Mouse (Mus musculus) thymus, postnatal 10 days (tissue): ENCODE results near the gene Dennd4b.
"Not testable (repeated sequence)": the region's sequence is repeated elsewhere in the genome, so short reads cannot be mapped to it uniquely, and the experiment has no call there.

Experiments
- DNase-seq, 2 experiments: peaks; one replicate each; pipeline ENCODE4 v3.0.0; 2021; ENCODE audit warnings: low spot score in 2 of 2

Dennd4b gene

DNA sequence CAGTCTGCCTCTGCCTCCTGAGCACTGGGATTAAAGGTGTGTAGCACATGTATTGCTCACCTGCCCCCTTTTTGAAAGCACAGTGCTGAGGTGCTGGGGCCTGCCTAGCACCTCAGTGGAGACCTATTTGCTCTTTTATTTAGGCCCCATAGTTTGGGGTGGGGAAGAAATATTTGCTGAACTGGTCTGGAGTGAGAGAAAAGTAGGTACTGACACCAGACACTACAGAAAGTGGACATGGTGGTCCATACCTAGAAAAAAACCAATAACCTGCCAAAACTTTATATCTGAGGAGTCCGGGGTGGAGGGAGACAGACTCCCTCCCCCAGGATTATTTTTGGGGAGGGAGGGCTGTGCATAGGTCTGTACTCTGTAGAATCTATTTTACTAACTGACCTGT is 11.8 kb upstream of the Dennd4b start:
- DNase-seq: not testable (repeated sequence)

DNA sequence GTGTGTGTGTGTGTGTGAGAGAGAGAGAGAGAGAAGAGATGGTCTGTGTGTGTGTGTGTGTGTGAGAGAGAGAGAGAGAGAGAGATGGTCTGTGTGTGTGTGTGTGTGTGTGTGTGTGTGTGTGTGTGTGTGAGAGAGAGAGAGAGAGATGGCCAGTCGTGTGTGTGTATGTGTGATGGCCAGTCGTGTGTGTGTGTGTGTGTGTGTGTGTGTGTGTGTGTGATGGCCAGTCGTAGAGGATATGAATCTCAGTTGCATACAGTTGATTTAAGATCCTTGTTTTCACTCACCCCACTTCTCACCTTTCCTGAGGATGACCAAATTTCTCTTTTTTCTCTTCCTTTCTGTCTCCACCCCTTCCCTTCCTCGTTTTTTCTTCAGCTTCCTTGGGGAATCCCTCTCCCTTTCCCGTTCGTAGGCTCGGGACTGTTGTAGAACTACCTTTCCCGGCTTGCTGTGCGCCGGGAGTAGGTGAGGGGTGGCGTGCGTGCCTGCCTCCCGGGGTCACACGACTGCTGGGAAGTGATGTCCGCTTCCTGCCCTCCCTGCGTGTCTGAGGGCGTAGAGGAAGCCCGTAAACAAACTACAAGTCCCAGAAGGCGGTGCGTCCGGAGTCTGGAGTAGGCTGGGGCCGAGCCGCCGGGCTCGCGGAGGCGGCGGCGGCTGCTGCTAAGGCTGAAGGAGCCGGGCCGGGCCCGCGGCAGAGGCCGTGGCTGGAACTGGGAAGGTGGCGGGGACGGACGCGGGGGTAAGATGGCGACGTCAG is 11.1 kb upstream of the Dennd4b start, which contains the start of gene Crtc2:
TSS of gene Crtc2 (plus strand) at position 511 of the 766 bp plus-strand sequence.
- DNase-seq: peak; percentile 88 to 89

DNA sequence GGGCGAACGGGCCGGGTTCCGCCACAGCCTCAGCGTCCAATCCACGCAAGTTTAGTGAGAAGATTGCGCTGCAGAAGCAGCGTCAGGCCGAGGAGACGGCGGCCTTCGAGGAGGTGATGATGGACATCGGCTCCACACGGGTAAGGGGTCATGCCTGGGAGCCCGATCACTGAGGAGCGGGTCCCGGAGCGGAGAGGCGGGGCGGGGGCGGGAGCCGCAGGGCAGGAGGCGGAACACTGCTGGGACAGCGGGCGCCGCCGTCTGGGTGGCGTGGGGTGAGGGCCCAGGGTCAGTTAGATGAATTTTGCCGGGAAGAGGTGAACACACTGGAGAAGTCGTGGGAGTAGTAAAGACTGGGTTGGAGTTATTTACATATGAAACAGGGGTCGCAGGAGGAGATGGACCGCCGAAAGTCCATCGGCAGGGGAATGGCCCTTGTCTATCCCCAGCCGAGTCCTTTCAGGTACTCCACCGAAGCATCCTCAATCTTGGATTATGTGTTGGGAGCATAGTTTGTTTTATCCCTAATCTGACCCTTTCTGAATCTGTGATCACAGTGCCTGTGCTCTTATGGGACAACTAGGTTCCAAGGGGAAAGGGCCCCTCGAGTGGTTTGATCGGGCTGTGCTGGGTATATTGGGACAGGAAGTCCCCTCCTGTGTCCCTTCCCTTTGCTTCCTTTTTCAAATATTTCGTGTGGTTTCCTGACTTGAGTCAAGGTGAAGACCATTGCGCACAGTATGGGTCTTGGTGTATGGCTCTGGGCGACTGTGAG is 10.4 kb upstream of the Dennd4b start:
- peak in 1 of 2 experiments; percentile 22 for DNase-seq

DNA sequence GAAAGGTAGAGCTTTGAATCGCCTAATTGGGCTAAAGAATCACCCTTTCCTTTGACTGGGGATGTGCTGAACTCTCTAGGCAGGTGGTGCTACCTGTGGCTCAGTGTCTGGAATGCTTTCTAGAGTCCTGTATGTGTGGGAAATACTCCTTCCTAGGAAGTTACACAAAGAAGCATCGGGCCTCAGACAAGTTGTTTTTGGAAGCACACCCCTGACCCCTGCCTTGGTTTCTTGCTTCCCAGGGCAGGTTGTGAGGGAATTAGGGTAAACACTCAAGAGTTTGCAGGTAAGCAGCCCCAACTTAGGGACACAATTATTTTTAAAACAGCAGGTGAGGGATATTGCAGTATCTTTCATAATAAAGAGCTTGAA is 9.8 kb upstream of the Dennd4b start:
- DNase-seq: no peak

DNA sequence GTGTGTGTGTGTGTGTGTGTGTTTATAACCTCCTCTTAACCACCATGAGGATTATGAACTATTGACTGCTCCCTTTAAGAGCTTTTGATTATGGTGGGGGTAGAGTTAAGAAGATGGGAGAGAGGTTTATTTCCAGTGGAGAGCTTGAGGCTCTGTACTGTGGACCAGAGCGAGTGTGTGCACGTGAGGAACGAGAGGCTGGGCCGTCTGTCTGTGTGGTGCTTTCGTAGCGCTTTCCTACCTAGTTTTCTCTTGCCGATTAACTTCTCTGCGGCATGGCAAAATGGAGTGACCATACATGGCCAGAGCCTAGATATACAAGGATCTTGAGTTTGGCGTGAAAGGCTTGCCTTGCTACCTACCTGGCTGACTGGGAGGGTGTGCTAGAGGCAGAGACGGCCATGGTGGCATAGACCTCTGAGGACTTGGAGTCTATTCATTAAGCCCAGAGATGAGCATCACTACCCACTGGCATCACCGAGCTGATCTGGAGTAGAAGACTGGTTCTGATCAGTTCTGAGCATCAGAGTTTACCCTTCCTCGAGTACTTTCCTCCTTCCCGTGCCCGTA is 9.1 kb upstream of the Dennd4b start:
- DNase-seq: no peak

DNA sequence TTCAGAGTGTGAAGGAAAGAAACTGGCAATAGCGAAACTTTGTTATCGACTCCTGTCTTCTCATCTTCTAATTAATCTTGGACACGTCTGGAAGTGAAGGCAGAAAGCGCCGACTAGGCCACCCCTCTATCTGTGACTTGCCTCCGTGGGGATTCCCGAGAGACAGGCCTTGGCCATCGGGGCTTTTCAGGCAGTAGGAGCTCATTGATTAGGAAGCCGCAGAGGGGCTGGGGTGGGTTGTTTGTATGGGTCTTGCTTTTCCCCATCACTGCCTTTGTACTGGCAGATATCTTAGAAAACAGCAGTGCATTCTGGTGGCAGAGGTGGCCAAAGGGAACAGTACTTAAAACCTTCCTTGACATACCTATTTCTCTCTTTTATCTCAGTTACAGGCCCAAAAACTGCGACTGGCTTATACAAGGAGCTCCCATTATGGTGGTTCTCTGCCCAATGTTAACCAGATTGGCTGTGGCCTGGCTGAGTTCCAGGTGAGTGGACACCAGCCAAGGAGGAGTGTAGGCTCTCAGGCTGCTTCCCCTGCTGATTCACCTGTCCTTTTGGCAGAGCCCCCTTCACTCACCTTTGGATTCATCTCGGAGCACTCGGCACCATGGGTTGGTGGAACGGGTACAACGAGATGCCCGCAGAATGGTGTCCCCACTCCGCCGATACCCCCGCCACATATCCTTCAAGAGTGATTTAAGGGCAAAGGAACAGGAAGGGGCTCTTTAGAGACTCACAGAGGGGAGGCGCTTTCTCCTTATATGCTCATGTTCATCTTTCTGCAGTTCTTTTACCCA is 8.1 kb upstream of the Dennd4b start:
- DNase-seq: no peak

DNA sequence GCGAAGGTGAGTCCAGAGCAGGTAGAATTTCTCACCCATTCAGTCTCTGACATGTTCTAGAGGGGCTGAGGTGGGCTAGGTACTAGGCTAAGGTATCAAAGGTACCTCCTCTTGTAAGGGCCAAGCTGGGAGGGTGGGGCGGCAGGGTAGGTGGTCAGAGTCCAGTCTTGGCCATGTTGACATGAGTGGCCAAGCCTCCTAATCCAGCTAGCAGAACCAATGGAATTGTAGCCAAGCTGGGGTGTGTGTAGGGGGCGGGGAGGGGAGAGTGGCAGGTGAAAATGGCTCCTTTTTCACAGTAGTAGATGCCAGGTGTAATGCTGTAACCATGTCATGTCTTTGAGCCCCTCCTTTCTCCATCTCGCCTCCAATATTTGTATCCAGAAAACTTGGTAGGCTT is 6.5 kb upstream of the Dennd4b start:
- DNase-seq: no peak

DNA sequence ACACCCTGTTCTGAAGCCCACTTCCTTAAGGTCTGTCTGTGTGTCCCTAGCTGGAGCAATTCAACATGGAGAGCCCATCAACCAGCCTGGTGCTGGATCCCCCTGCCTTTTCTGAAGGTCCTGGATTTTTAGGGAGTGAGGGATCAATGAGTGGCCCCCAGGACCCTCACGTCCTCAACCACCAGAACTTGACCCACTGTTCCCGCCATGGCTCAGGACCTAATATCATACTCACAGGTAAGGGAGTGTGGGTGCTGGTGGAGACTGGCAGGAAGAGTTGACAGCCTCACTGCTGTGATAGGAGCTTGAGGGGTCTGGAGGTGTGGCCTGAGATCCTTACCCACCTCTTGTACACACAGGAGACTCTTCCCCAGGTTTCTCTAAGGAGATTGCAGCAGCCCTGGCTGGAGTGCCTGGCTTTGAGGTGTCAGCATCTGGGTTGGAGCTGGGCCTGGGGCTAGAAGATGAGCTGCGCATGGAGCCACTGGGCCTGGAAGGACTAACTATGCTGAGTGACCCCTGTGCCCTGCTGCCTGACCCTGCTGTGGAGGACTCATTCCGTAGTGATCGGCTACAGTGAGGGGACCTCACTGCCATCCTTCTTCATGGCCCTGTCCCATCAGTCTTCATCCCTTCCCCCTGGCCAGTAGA is 1.7 kb upstream of the Dennd4b start:
- no peak for DNase-seq

DNA sequence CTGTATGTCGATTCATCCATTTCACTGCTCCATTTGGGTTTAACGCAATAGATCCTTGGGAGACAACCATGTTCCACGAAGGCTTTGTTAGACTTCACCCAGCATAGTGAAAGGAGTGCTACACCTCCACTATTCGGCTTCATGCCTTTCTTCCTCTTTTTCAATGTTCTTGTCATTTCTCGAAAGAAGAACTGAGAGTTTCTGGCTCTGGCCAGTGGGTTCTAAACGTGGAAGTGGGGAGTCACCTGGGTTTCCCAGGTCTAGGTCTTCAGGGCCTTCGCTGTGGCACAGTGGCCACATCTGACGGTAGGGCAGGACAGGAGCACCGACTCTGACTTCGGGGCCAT is 325 bp upstream of the Dennd4b start:
- no peak for DNase-seq

DNA sequence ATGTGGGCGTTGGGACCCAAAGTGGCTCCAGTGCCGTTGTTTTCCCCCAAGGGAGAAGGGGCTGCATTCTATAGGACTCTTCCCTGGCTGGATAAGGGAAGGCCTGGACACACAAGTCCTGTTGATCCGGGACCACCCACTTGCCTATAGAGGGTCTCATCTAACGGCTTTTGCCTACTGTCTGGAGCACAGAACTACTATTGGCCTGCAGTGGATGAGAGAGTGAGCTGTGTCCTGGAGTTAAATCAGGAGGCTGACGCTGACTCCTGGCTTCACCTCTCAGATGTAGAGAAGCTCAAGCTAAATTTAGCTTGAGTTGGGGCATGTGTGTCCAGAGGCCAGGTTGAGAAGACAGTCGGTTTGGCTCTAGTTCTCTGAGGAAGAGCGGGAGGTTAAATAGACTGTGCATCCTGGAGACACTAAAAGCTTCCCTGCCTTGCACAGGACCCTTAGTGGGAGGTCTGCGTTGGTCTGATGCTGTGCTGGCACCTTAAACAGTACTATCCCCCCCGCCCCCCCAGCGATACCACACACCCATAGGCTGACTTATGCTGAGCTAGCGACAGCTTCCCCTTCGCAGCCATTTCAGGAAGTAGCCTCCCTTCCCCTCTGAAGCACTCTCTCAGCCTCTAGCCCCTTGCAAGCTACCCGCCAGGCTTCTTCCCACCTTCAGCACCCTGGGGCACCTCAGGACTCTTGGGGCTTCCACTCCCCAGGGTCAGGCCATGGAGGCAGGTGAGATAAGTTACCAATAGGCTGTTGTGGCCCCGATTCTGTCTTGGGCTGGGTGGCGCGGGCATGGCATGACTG is 1.2 kb downstream of the Dennd4b start:
- peak; percentile 46 to 52 for DNase-seq

DNA sequence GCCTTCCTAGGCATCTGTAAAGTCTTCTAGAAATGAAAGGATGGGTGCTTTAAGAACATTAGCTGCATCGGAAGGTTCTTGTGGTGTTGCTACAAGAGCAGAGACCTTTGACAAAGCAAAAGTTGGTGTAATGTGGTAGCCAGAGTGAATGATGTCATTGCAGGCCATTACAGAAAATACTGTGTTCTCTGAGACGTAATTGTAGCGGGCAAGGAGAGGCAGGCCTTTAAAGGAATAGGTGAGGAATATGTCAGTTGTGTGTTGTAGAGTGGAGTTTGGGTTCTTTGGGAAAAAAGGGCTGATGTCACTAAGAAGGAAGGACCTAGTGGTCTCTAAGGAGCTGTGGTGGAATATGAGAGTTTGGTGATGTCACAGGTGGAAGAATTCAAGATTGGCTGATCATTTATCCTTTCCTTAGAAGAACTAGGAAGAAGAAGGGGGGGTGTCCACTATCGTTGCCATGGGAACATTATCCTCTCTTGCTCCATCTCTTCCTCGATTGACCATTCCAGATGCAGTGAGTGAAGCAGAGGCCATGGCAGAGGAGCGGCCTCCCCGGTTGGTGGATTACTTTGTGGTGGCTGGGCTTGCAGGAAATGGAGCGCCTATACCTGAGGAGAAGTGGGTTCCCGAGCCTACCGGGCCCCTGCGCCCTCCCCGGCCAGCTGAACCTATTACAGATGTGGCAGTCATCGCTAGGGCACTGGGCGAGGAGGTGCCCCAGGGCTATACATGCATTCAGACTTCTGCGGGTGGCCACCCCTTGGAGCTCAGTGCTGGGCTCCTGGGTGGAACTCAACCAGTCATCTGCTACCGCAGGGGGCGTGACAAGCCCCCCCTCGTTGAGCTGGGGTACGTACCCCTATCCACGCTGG is 2.2 kb downstream of the Dennd4b start:
- DNase-seq: peak; percentile 32 to 35

DNA sequence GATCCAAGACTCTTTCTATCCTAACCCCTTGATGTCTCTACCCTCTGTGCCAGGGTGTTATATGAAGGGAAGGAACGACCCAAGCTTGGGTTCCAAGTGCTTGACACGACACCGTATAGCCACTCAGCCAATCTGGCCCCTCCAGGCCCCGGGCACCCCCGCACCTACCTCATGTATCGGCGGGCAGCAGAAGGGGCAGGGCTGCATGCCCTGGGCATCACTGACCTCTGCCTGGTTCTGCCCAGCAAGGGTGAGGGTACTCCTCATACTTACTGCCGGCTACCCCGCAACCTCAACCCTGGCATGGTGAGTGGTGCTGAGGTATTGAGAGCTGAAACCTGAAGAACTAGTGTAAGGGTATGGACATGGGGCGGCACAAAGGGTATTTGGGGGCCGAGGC is 3.2 kb downstream of the Dennd4b start:
- DNase-seq: no peak

DNA sequence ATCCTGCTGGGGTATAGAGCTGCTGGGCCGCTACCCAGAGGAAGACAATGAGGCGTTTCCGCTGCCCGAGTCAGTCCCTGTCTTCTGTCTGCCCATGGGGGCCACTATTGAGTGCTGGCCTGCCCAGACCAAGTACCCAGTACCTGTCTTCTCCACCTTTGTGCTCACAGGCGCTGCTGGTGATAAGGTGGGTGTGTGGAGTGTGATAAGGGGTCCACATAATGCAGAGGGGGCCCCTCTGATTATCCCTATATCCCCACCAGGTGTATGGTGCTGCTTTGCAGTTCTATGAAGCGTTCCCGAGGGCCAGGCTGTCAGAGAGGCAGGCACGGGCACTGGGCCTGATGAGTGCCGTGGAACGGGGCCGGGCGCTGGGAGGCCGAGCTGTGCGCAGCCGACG is 4.0 kb downstream of the Dennd4b start:
- DNase-seq: no peak

DNA sequence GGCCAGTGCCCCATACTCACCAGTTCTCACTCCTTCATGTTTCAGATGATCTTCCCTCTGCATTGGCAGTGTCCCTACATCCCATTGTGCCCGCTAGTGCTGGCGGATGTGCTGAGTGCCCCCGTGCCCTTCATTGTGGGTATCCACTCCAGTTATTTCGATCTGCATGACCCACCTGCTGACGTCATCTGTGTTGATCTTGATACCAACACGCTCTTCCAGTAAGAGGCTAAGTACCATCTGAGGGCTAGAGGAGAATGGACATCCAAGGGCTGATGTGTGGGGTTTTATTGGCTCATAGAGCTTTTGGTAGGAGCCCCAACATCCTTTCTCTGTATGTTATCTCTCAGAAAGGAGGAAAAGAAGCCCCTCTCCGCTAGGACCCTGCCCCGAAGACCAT is 5.8 kb downstream of the Dennd4b start:
- no peak for DNase-seq

DNA sequence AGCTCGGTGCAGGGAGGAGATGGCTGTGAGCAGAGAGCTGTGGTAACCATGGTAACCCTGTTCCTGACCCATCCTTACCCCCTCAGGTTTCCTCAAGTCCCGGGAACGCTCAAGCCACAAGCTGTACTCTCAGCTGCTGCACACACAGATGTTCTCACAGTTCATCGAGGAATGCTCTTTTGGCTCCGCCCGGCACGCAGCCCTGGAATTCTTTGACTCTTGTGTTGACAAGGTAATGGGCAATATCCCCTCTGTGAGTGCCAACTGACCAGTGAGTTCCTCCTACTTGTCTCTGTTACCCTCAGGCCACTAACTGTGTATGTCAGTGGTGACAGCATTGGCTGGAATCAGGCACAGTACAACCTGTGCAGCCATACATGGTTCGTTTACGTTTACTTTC is 7.2 kb downstream of the Dennd4b start:
- no peak for DNase-seq

DNA sequence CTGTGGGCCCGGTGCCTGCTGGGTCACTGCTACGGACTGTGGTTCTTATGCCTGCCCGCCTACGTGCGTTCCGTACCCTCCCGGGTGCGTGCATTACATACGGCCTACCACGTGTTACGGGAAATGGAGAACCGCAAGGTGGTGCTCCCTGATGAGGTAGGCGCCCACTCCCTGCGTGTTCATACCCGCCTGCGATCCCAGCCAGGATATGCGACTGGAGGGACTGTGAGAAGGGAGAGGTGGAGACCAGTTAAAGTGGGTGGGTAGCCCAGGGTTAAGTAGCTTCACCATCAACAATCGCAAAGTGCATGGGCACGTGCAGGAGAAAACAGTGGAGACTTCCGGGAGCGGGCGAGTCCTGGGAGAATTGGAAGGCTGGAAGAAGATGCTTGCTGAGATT is 8.9 kb downstream of the Dennd4b start:
- no peak for DNase-seq

DNA sequence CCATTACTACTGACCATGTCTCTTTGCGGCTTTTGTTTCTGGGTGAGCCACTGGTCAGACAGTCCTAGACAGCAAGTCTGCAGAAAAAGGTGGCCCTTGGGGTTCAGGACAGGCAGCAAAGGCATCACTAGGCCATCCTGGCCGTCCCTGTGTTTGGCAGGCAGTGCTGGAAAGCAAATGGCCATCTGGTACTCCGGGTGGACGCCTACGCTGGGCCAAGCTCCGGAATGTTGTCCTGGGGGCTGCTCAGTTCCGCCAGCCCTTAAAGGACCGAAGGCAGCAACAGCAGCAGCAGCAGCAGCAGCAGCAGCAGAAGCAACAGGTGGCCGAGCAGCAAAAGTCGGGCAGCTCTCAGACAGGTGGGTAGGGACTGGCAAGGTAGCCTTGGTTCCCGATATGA is 10.3 kb downstream of the Dennd4b start:
- no peak for DNase-seq

DNA sequence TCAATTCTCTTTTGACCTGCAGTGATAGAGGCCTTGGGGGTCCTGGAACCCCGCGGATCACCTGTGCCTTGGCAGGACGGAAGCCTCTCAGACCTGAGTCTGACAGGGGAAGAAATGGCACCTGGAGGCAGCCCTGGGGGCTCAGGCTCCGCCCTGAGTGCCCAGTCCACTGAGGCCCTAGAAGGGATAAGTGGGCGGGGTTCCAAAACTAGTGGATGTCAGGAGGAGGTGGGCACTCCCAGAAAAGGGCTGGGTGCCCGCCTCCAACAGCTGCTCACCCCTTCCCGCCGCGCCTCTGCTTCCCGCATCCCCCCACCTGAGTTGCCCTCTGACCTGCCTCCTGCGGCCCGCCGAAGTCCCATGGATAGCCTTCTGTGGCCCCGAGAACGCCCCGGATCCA is 11.9 kb downstream of the Dennd4b start:
- DNase-seq: no peak

DNA sequence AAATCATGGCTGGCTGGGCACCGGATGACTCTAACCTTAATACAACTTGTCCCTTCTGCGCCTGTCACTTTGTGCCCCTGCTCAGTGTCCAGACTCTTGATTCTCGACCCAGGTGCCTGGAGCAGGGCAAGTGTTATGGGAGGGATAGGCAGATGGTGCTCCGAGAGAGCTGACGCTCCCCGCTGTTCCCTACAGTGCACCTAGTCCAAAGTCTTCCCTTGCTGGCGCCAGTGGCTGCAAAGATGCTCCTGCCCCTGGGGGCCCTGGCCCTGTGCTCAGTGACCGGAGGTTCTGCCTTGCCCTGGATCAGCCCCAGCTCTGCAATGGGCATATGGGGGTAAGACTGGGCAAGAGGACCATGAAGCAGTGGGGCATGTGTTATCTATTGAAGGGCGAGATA is 12.8 kb downstream of the Dennd4b start:
- no peak for DNase-seq

DNA sequence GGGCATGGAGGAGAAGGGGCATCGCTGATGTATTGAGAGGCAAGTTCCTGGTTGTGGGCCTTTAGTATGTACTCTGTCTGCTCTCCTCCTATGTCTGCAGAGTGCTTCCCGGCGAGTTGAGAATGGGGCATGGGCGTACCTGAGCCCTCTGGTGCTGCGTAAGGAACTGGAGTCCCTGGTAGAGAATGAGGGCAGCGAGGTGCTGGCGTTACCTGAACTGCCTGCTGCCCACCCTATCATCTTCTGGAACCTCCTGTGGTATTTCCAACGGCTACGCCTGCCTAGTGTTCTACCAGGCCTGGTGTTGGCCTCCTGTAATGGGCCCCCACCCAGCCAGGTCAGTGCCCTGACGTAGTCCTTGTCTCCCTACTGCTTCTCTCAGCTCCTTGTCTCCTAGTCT is 13.2 kb downstream of the Dennd4b start:
- no peak for DNase-seq
